Mouse (Mus musculus): ENCODE results near the gene Shd.

- TF ChIP-seq POLR2A (IDR thresholded peaks at IDR 0.05; ENCODE audit: low read depth, low read length) (no peak), CTCF (IDR thresholded peaks at IDR 0.05; ENCODE audit: extremely low read depth, insufficient read depth, insufficient read length, insufficient replicate concordance) (no peak)
These were observed 52.1 kb downstream of the Shd start for GRCm38 (mm10) chr17:56022131-56022988.

All from spleen, adult 2 months (tissue).